Mouse (Mus musculus) stomach, embryonic 16.5 days (tissue): ENCODE data around the gene Mgat4a. TPM values are rescaled to one million over a fixed set of nuclear protein-coding genes. Genes with fewer than 3 reads are reported as not detected.

ENCODE experiments used
- ATAC-seq: fragments of 200-750 bp; cut with Nextera tagmentation; 2 replicates; pipeline ENCODE4 v1.8.0; 2017; ENCODE audit warnings: moderate number of reproducible peaks, moderate TSS enrichment; ENCODE audit not compliant: insufficient read depth, low FRiP score
- H3K27ac ChIP-seq: fragments of 300-500 bp; sonication (generic); 2 replicates; pipeline ENCODE4 v1.5.1; 2014; ENCODE audit warnings: low read length
- H3K27me3 ChIP-seq: fragments of 300-500 bp; sonication (generic); 2 replicates; pipeline ENCODE4 v1.6.1; 2014; ENCODE audit warnings: low read length, control low read depth, mixed read lengths; ENCODE audit not compliant: control insufficient read depth, insufficient read depth
- H3K36me3 ChIP-seq: fragments of 300-500 bp; sonication (generic); 2 replicates; pipeline ENCODE4 v1.6.1; 2014; ENCODE audit warnings: low read length; ENCODE audit not compliant: control insufficient read depth, insufficient read depth
- H3K4me1 ChIP-seq: fragments of 300-500 bp; sonication (generic); 2 replicates; pipeline ENCODE4 v1.6.1; 2014; ENCODE audit warnings: low read length, control low read depth, mixed read lengths; ENCODE audit not compliant: control insufficient read depth, insufficient read depth
- H3K4me2 ChIP-seq: fragments of 300-500 bp; sonication (generic); 2 replicates; pipeline ENCODE4 v1.6.1; 2014; ENCODE audit warnings: low read depth, low read length, mixed read lengths
- H3K4me3 ChIP-seq: fragments of 300-500 bp; sonication (generic); replicated peaks from 2 replicates; pipeline ENCODE4 v1.5.1; 2014; ENCODE audit warnings: mild to moderate bottlenecking, low read length
- H3K9ac ChIP-seq: fragments of 300-500 bp; sonication (generic); 2 replicates; pipeline ENCODE4 v1.6.1; 2014; ENCODE audit warnings: low read length
- H3K9me3 ChIP-seq: fragments of 300-500 bp; sonication (generic); replicated peaks from 2 replicates; pipeline ENCODE4 v1.6.1; 2016; ENCODE audit warnings: low read length, control low read depth; ENCODE audit not compliant: control insufficient read depth
- WGBS: fragments of 180-500 bp; shearing (Covaris S2); extraction: QIAGEN DNeasy Blood & Tissue Kit; methylation state at CpG from one replicate; pipeline ENCODE4 v1.1.7; 2014; 5-methylcytosine and 5-hydroxymethylcytosine counted together
- polyA plus RNA-seq: library from polyadenylated mRNA; unstranded; fragments of >200 nt; fragmentation: Nextera tagmentation; extraction: Ambion mirVana; gene quantifications from 2 replicates; pipeline ENCODE4 v1.2.1, GENCODE M21; 2015

Mgat4a gene
- polyA plus RNA-seq: 20.3 and 27.1 TPM in 2 replicates

GRCm38 (mm10) chr1:37540810-37541658 lies at the start of gene Mgat4a:
Mgat4a (minus strand) TSS chr1:37541016.
- peak; percentile 99 for ATAC-seq
- 1% methylated on average over 62 of the region's 72 CpGs for WGBS
- peak within 1 kb of the TSS; percentile 60; the same call in 1 of the 2 replicates for H3K27ac ChIP-seq

GRCm38 (mm10) chr1:37585809-37586480 lies 45.1 kb upstream of the Mgat4a start:
- Histone ChIP-seq H3K9me3 (no peaks in the 10 kb centered on the region), H3K4me3 (no peak overlapping the region), H3K27me3 (no peaks in the 10 kb centered on the region), H3K4me2 (no peak overlapping the region), H3K27ac (peak overlapping the region; percentile 81), H3K36me3 (no peaks in the 10 kb centered on the region), H3K9ac (0 out of 2 replicates have a peak overlapping the region, but pooled peaks have one; percentile 26), H3K4me1 (peaks cover 28% of the 10 kb centered on the region)
- WGBS: 70% methylated on average over 13 of the region's 13 CpGs
- peak; percentile 71; the same call in 1 of the 2 replicates for ATAC-seq

More at GRCm38 (mm10) chr1:37540810-37541658, at the start of gene Mgat4a:
- H3K9me3 ChIP-seq: no peaks in the 10 kb centered on the region
- no peaks in the 10 kb centered on the region for H3K36me3 ChIP-seq
- peak within 1 kb of the TSS; percentile 75 for H3K4me3 ChIP-seq
- 0 out of 2 replicates have a peak, but pooled peaks cover 4% of the 10 kb centered on the region for H3K27me3 ChIP-seq
- H3K4me2 ChIP-seq: peak within 1 kb of the TSS; percentile 78
- peak within 1 kb of the TSS; percentile 87 for H3K9ac ChIP-seq
- peaks cover 4% of the 10 kb centered on the region; the same call in 1 of the 2 replicates for H3K4me1 ChIP-seq

DNA sequence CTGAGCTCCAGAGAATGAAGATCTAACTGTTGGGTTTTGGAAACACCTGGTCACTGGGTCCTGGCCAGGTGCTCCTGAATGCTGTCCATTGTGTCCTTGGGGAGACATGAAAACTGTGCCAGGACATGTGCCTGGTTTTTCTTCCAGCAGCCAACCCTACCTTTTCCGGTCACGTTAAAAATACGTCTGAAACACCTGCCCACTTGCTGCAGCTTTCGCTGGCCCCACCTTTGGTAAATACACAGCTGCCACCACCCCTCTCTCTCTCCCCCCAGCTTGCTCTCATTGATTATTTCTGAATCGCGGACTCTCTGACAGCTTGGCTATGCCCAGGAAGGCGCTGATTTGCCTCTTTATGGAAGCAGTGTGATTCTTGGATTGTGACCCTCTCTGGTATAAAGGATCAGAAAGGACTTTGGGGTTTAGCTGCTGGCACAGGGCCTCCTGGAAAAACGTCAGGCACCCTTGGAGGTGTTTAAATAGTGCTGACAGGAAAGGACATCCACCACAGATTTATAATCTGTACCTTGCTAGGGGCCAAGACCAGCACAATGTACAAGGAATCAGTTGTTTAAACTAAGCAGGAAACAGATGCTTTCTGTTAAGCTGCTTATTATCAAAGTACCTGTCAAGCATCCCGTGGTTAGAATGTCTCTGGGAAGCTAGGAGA lies 43.1 kb upstream of the Mgat4a start:
- Histone ChIP-seq H3K36me3 (no peaks in the 10 kb centered on the region), H3K4me1 (peaks cover 26% of the 10 kb centered on the region), H3K9me3 (no peaks in the 10 kb centered on the region), H3K4me2 (peak overlapping the region; percentile 20; the same call in 1 of the 2 replicates), H3K9ac (0 out of 2 replicates have a peak overlapping the region, but pooled peaks have one; percentile 8), H3K4me3 (no peak overlapping the region), H3K27ac (peak overlapping the region; percentile 88), H3K27me3 (no peaks in the 10 kb centered on the region)
- WGBS: 20% methylated on average over 9 of the region's 9 CpGs
- peak; percentile 73 for ATAC-seq

- Histone ChIP-seq H3K27me3 (no peaks in the 10 kb centered on the region), H3K9me3 (no peaks in the 10 kb centered on the region), H3K36me3 (no peaks in the 10 kb centered on the region), H3K4me3 (no peak overlapping the region), H3K4me2 (no peak overlapping the region), H3K9ac (no peak overlapping the region), H3K4me1 (peaks cover 26% of the 10 kb centered on the region), H3K27ac (peak overlapping the region; percentile 88)
- ATAC-seq: no peak
- WGBS: 78% methylated on average over 8 of the region's 8 CpGs
Measured at GRCm38 (mm10) chr1:37583167-37583566, 42.4 kb upstream of the Mgat4a start.

- Histone ChIP-seq H3K36me3 (no peaks in the 10 kb centered on the region), H3K4me3 (no peak overlapping the region), H3K9ac (no peak overlapping the region), H3K4me1 (peaks cover 14% of the 10 kb centered on the region; the same call in 1 of the 2 replicates), H3K9me3 (no peaks in the 10 kb centered on the region), H3K27ac (no peak overlapping the region), H3K27me3 (no peaks in the 10 kb centered on the region), H3K4me2 (no peak overlapping the region)
- WGBS: 91% methylated on average over 13 of the region's 13 CpGs
- no peak for ATAC-seq
Measured at GRCm38 (mm10) chr1:37579686-37580085, 38.9 kb upstream of the Mgat4a start.

DNA sequence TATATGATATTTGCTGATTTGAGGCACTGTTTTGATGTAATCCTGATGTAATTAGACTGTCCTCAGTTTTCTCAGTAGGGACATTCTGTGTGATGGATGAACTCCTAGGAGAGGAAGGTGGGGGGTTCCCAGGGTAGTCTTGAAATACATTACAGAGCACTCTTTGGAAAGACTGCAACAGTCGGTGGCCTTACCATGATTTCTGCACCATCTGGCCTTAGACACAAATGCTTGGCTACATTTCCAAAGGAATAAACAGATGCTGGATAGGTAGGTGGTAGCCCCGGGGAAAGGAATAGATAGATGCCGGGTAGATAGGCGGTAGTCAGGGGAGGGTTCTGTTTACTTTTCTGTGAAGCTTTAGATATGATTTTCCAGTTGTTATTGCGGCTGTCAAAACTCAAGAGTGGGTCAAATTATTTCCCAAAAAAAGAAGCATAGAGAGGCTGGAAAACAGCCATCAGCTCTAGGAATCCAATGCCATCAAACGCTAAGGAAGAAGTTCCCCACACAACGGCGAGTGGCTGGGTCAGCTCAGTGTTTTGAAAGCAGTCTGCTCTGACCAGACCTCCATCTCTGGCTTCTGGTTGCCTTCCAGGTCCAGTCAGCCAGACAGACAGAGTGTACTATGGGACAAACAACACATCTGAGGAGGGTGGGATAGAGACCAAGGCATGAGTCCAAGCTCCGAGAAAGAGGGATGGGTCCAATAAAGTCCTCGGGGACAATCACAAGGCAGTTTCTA lies 31.9 kb upstream of the Mgat4a start:
- Histone ChIP-seq H3K27ac (no peak overlapping the region), H3K4me3 (no peak overlapping the region), H3K27me3 (no peaks in the 10 kb centered on the region), H3K9ac (no peak overlapping the region), H3K36me3 (no peaks in the 10 kb centered on the region), H3K4me2 (no peak overlapping the region), H3K9me3 (no peaks in the 10 kb centered on the region), H3K4me1 (no peaks in the 10 kb centered on the region; the same call in 1 of the 2 replicates)
- 54% methylated on average over 10 of the region's 10 CpGs for WGBS
- ATAC-seq: no peak

DNA sequence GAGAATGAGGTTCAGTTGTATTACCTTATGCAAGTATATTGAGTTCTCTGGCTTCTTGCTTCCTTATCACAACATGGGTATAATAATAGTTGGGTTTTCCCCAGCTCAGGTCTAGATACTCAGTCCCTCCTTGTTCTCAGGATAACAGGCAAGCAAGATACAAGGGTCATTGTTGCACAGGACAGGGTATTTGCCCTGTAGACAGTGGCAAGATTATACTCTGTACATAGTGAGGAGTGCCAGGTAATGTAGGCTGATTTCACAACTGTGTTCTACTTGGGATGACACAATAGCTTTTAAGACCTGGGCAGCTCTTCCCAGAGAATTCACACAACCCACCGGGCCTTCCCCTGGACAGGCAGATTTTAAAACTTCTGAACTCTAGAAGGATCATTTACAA lies 27.6 kb upstream of the Mgat4a start:
- Histone ChIP-seq H3K36me3 (no peaks in the 10 kb centered on the region), H3K4me3 (no peak overlapping the region), H3K27me3 (no peaks in the 10 kb centered on the region), H3K27ac (peak overlapping the region; percentile 37; the same call in 1 of the 2 replicates), H3K4me2 (no peak overlapping the region), H3K4me1 (no peaks in the 10 kb centered on the region; the same call in 1 of the 2 replicates), H3K9ac (no peak overlapping the region), H3K9me3 (no peaks in the 10 kb centered on the region)
- 81% methylated on average over 1 of the region's 1 CpGs for WGBS
- peak; percentile 73; the same call in 1 of the 2 replicates for ATAC-seq

DNA sequence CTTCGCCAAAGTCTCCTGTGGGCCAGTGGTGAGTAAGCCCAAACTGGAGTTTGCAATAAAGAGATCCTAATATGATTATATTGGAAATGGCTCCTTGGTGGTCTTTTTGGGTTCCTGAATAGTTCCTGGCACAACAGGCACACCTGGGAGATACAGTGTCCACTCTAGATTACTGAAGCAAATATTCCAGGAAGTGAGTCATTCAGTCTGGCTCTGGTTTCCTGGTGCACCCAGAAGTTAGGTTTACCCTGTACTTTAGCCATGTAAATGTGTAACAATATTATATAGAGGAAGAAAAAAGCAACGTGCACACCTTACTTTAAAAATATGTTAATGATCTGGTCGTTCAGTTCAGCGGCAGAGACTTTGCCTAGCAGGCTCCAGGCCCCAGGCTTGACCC lies 25.9 kb upstream of the Mgat4a start:
- Histone ChIP-seq H3K27ac (peak overlapping the region; percentile 79), H3K4me3 (no peak overlapping the region), H3K9me3 (no peaks in the 10 kb centered on the region), H3K4me2 (no peak overlapping the region), H3K4me1 (no peaks in the 10 kb centered on the region), H3K36me3 (no peaks in the 10 kb centered on the region), H3K9ac (no peak overlapping the region), H3K27me3 (no peaks in the 10 kb centered on the region)
- 61% methylated on average over 4 of the region's 4 CpGs for WGBS
- peak; percentile 59; the same call in 1 of the 2 replicates for ATAC-seq
